Mouse (Mus musculus) liver, adult 2 months (tissue): ENCODE measurements at regions not wholly inside any gene's neighbourhood (a gene's known extent, or its start where the extent isn't known, plus 50 kb on each side); places are given as distances from the start of the nearest gene placed in this dataset.

ENCODE experiments used
- CTCF ChIP-seq: fragments of 200-500 bp; IDR thresholded peaks from 2 replicates; pipeline ENCODE4 v1.5.1; 2011; ENCODE audit warnings: low read depth, low read length, control low read depth
- POLR2A ChIP-seq: fragments of 200-500 bp; IDR thresholded peaks from 2 replicates; pipeline ENCODE4 v1.6.1; 2011; ENCODE audit warnings: low read length, control low read depth; ENCODE audit not compliant: insufficient read depth; ENCODE audit errors: extremely low read depth

- TF ChIP-seq CTCF (no peak), POLR2A (no peak)
These were observed 468.0 kb upstream of the Cblb start for GRCm38 (mm10) chr16:51562866-51563658.
